Mouse (Mus musculus) midbrain, embryonic 11.5 days (tissue): ENCODE data around the gene Lrp11. TPM values are rescaled to one million over a fixed set of nuclear protein-coding genes. Genes with fewer than 3 reads are reported as not detected.
"Not testable (repeated sequence)": the region's sequence is repeated elsewhere in the genome, so short reads cannot be mapped to it uniquely, and the experiment has no call there.

Source experiments
- ATAC-seq: fragments of 200-750 bp; cut with Nextera tagmentation; 2 replicates; pipeline ENCODE4 v1.8.0; 2017; ENCODE audit warnings: moderate TSS enrichment, moderate library complexity; ENCODE audit not compliant: low FRiP score
- DNase-seq: peaks from one replicate; pipeline ENCODE4 v3.0.0; 2015; ENCODE audit warnings: low spot score; ENCODE audit errors: missing footprints
- H3K27ac ChIP-seq: fragments of 300-500 bp; sonication (generic); 2 replicates; pipeline ENCODE4 v1.5.1; 2014; ENCODE audit warnings: low read depth, low read length
- H3K27me3 ChIP-seq: fragments of 300-500 bp; sonication (generic); 2 replicates; pipeline ENCODE4 v1.6.1; 2014; ENCODE audit warnings: mild to moderate bottlenecking, low read length, moderate library complexity, mixed read lengths; ENCODE audit not compliant: control insufficient read depth, insufficient read depth
- H3K36me3 ChIP-seq: fragments of 300-500 bp; sonication (generic); 2 replicates; pipeline ENCODE4 v1.6.1; 2014; ENCODE audit warnings: mild to moderate bottlenecking, low read length, moderate library complexity, mixed read lengths; ENCODE audit not compliant: control insufficient read depth, insufficient read depth
- H3K4me1 ChIP-seq: fragments of 300-500 bp; sonication (generic); 2 replicates; pipeline ENCODE4 v1.6.1; 2014; ENCODE audit warnings: low read length; ENCODE audit not compliant: control insufficient read depth, insufficient read depth
- H3K4me2 ChIP-seq: fragments of 300-500 bp; sonication (generic); 2 replicates; pipeline ENCODE4 v1.6.1; 2014; ENCODE audit warnings: mild to moderate bottlenecking, moderate library complexity
- H3K4me3 ChIP-seq: fragments of 300-500 bp; sonication (generic); 2 replicates; pipeline ENCODE4 v1.5.1; 2014; ENCODE audit warnings: low read depth, low read length
- H3K9ac ChIP-seq: fragments of 300-500 bp; sonication (generic); 2 replicates; pipeline ENCODE4 v1.6.1; 2014; ENCODE audit warnings: low read length
- H3K9me3 ChIP-seq: fragments of 300-500 bp; sonication (generic); 2 replicates; pipeline ENCODE4 v1.6.1; 2016; ENCODE audit warnings: low read length; ENCODE audit not compliant: control insufficient read depth
- WGBS: fragments of 180-500 bp; shearing (Covaris S2); extraction: QIAGEN DNeasy Blood & Tissue Kit; methylation state at CpG from one replicate; pipeline ENCODE4 v1.1.7; 2014; 5-methylcytosine and 5-hydroxymethylcytosine counted together
- polyA plus RNA-seq: library from polyadenylated mRNA; unstranded; fragments of >200 nt; fragmentation: Nextera tagmentation; extraction: Ambion mirVana; gene quantifications from 2 replicates; pipeline ENCODE4 v1.2.1, GENCODE M21; 2014

Gene Lrp11
- polyA plus RNA-seq, 1 experiment from 2014 or later, result 11.1 TPM

DNA sequence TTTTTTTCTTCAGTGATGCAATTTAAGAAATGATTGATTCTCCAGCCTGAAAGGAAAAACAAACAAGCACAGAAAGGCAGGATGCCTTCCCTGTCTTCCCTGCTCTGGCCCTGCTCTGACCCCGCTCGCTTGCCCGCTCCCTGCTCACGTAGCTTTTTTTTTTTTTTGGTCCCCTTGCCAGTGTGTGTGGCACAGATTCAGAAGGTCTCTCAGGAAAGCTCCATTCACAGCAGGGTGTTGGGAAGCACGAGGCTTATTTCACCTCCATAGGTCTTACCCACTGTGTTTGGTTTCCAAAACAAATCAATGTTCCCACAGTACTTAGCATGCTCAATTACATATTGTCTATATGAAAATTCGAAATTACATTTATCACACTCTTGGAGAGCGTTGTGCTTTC, 5.2 kb downstream of the Lrp11 start:
- Histone ChIP-seq H3K4me3 (no peak overlapping the region), H3K36me3 (no peaks in the 10 kb centered on the region), H3K27ac (no peak overlapping the region), H3K9me3 (no peaks in the 10 kb centered on the region), H3K4me2 (no peak overlapping the region), H3K27me3 (peaks cover 3% of the 10 kb centered on the region; the same call in 1 of the 2 replicates), H3K4me1 (peaks cover 3% of the 10 kb centered on the region; the same call in 1 of the 2 replicates), H3K9ac (no peak overlapping the region)
- no peak for DNase-seq
- no peak for ATAC-seq
- 72% methylated on average over 7 of the region's 7 CpGs for WGBS

DNA sequence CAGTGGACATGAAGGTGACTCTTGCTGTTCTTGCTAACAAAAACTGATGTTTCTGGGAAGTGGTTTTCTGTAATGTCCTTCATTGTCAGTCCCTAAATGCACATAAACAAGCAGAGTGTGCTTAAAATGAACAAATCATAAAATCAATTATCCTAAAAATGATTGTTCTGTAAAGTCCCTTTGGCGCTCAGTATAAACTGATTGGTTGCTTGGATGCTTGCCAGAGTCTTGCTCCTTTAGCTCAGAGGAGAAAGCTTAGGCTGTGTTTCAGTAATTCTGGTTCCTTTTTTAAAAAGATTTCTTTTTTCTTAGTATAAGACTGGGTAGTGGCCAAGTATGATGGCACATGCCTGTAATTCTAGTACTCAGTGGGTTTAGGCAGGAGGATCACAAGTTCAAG, 6.7 kb downstream of the Lrp11 start:
- ATAC-seq, result no peak
- WGBS, result 85% methylated on average over 1 of the region's 1 CpGs

DNA sequence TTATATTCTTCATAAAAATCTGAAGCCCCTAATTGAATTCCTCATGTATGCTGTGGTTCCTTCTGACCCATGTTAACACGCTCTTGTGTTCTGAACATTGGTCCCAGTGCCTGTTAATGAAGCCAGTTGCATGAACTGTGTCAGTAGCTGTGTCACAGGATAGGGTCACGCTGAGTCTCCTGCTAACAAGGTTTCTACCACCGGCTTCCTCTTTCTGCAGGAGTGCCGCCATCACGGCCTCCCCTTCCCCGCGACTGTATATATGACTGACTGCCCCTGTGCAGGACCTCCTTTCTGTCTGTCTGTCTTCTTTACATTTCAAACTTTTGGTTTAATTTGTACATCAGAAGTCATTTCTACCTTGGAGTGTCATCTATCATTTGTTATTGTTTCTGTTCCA, 8.6 kb downstream of the Lrp11 start:
- DNase-seq (no peak), ATAC-seq (no peak)
- WGBS, result 88% methylated on average over 7 of the region's 7 CpGs
- H3K4me3 ChIP-seq, result no peak overlapping the region
- no peak overlapping the region for H3K27ac ChIP-seq
- H3K4me1 ChIP-seq, result no peaks in the 10 kb centered on the region
- no peak overlapping the region for H3K4me2 ChIP-seq
- no peaks in the 10 kb centered on the region for H3K27me3 ChIP-seq
- H3K9ac ChIP-seq, result no peak overlapping the region
- H3K9me3 ChIP-seq, result no peaks in the 10 kb centered on the region
- H3K36me3 ChIP-seq, result no peaks in the 10 kb centered on the region

More for the DNA sequence above, 6.7 kb downstream of the Lrp11 start:
- H3K27ac ChIP-seq, result no peak overlapping the region
- no peak overlapping the region for H3K4me3 ChIP-seq
- DNase-seq, result no peak
- H3K9ac ChIP-seq, result no peak overlapping the region
- 0 out of 2 replicates have a peak, but pooled peaks cover 3% of the 10 kb centered on the region for H3K4me1 ChIP-seq
- no peaks in the 10 kb centered on the region for H3K9me3 ChIP-seq
- H3K27me3 ChIP-seq, result peaks cover 2% of the 10 kb centered on the region; the same call in 1 of the 2 replicates
- H3K36me3 ChIP-seq, result no peaks in the 10 kb centered on the region
- H3K4me2 ChIP-seq, result no peak overlapping the region

DNA sequence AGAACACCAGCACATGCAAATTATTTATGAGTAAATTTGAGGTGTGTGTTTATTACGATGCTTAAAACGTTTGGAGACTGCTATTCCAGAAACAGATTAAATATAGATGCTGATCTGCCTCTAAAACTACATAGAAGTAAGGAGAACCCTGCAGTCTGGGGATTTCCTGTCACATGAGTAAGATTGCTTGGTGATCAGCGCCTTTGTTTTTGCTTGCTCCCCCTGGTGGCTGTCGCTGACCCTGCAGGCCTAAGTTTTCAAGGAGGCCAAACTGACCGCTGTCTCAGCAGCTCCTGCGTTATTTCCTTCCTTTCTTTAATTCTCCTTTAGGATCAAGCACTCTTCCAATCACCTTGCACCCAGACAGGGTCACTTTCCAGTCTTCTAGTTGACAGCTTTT, 11.0 kb downstream of the Lrp11 start:
- ATAC-seq, result peak; percentile 53; the same call in 1 of the 2 replicates
- Histone ChIP-seq H3K9ac (no peak overlapping the region), H3K9me3 (no peaks in the 10 kb centered on the region), H3K4me3 (no peak overlapping the region), H3K4me2 (no peak overlapping the region), H3K27me3 (no peaks in the 10 kb centered on the region), H3K4me1 (no peaks in the 10 kb centered on the region), H3K36me3 (no peaks in the 10 kb centered on the region), H3K27ac (no peak overlapping the region)
- 17% methylated on average over 6 of the region's 6 CpGs for WGBS
- peak; percentile 98 for DNase-seq

- no peak for ATAC-seq
- no peak overlapping the region for H3K4me2 ChIP-seq
- no peaks in the 10 kb centered on the region for H3K4me1 ChIP-seq
- no peak for DNase-seq
- no peak overlapping the region for H3K27ac ChIP-seq
- no peak overlapping the region for H3K9ac ChIP-seq
- no peaks in the 10 kb centered on the region for H3K9me3 ChIP-seq
- 81% methylated on average over 2 of the region's 2 CpGs for WGBS
- H3K27me3 ChIP-seq, result no peaks in the 10 kb centered on the region
- H3K36me3 ChIP-seq, result no peaks in the 10 kb centered on the region
- no peak overlapping the region for H3K4me3 ChIP-seq
Measured at GRCm38 (mm10) chr10:7605168-7605567, 15.6 kb downstream of the Lrp11 start.

DNA sequence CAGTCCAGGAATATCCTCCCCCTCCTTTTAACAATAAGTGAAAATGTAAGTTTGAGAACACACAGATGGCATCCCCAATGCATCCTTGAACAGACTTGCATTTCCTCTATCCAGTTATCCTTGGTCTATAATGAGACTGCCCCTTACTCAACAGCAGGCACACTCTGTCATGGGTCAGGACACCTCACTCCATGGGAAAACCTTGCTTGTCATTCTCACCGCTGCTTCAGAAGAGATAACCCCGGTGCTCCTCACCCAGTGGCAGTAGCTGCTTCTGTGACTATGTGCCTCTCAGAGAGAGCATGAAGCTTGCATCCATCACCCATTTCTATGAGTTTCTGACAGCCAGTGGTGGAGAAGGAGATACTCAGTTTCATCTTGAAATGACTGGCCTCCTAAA, 16.8 kb downstream of the Lrp11 start:
- WGBS, result 92% methylated on average over 2 of the region's 2 CpGs

DNA sequence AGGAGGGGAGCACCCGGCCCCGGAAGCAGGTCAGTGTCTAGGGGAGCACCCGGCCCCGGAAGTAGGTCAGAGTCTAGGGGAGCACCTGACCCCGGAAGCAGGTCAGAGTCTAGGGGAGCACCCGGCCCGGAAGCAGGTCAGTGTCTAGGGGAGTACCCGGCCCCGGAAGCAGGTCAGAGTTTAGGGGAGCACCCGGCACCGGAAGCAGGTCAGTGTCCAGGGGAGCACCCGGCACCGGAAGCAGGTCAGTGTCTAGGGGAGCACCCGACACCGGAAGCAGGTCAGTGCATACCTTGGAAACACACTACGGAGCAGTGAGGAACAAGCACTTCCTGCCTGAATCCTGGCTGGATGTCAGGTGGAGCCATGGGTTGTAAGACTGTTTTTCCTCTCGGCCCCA, 19.0 kb downstream of the Lrp11 start:
- H3K36me3 ChIP-seq, result no peaks in the 10 kb centered on the region
- H3K4me3 ChIP-seq, result no peak overlapping the region
- 92% methylated on average over 17 of the region's 17 CpGs for WGBS
- no peak overlapping the region for H3K27ac ChIP-seq
- H3K27me3 ChIP-seq, result no peaks in the 10 kb centered on the region
- no peaks in the 10 kb centered on the region for H3K4me1 ChIP-seq
- no peaks in the 10 kb centered on the region for H3K9me3 ChIP-seq
- ATAC-seq, result no peak
- no peak overlapping the region for H3K9ac ChIP-seq
- no peak for DNase-seq
- H3K4me2 ChIP-seq, result no peak overlapping the region

More for the DNA sequence above, 16.8 kb downstream of the Lrp11 start:
- no peak overlapping the region for H3K4me2 ChIP-seq
- no peaks in the 10 kb centered on the region for H3K4me1 ChIP-seq
- H3K9ac ChIP-seq, result no peak overlapping the region
- H3K9me3 ChIP-seq, result no peaks in the 10 kb centered on the region
- no peaks in the 10 kb centered on the region for H3K36me3 ChIP-seq
- DNase-seq (no peak), ATAC-seq (no peak)
- H3K27me3 ChIP-seq, result no peaks in the 10 kb centered on the region
- no peak overlapping the region for H3K4me3 ChIP-seq
- H3K27ac ChIP-seq, result no peak overlapping the region

DNA sequence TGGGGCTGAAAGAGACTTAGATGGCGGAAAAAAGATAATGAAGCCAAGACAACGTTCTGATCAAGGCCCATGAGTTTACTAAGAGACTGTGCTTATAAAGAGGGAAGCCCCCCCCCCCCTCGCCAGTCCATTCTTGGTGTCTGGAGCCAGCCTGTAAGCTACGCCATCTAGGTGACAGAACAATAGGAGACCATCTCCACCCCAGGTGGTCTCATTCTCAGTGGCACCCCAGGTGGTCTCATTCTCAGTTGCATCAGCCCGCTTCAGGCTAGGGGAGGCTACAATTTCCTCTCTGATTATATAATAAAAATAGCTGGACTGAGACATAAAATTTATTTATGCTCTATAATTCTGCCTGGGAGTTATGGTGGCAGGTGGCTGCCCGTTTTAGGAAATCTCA, 22.0 kb downstream of the Lrp11 start:
- no peak overlapping the region for H3K27ac ChIP-seq
- ATAC-seq (no peak), DNase-seq (no peak)
- H3K36me3 ChIP-seq, result no peaks in the 10 kb centered on the region
- no peaks in the 10 kb centered on the region; the same call in 1 of the 2 replicates for H3K9me3 ChIP-seq
- 52% methylated on average over 6 of the region's 6 CpGs for WGBS
- H3K4me2 ChIP-seq, result no peak overlapping the region
- no peak overlapping the region for H3K4me3 ChIP-seq
- H3K4me1 ChIP-seq, result no peaks in the 10 kb centered on the region
- no peak overlapping the region for H3K9ac ChIP-seq
- H3K27me3 ChIP-seq, result no peaks in the 10 kb centered on the region

GRCm38 (mm10) chr10:7612210-7612609, 22.6 kb downstream of the Lrp11 start:
- H3K4me1 ChIP-seq, H3K36me3 ChIP-seq, H3K9ac ChIP-seq, H3K4me3 ChIP-seq, H3K27me3 ChIP-seq, H3K9me3 ChIP-seq, H3K4me2 ChIP-seq, ATAC-seq, H3K27ac ChIP-seq: not testable (repeated sequence)
- peak; percentile 39 for DNase-seq

DNA sequence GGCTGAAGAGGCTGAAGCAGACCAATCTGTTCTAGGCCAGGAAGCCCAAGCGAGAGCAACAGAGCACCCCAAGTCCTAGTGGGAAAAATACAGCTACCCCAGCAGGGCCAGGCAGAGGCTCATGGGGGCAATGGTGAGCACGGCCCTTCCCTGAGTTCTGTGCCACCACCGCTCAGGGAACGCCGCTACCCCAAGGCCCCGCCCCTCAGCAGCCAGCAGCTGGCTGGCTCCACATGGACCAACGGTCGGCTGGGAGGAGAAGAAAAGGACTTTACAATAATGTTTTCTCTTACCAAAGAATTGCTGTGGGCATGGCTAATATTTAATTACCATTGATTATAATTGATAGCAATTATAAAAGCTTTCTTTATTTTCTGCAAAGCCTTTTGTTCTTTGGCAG, 25.2 kb downstream of the Lrp11 start:
- Histone ChIP-seq H3K4me1 (no peaks in the 10 kb centered on the region), H3K36me3 (no peaks in the 10 kb centered on the region), H3K27ac (no peak overlapping the region), H3K4me3 (no peak overlapping the region), H3K27me3 (no peaks in the 10 kb centered on the region), H3K4me2 (no peak overlapping the region), H3K9ac (no peak overlapping the region), H3K9me3 (no peaks in the 10 kb centered on the region; the same call in 1 of the 2 replicates)
- ATAC-seq, result no peak
- DNase-seq, result peak; percentile 8
- 92% methylated on average over 8 of the region's 8 CpGs for WGBS
